Mouse (Mus musculus): Measurements from ENCODE around the gene Smim24. TPM values are rescaled to one million over a fixed set of nuclear protein-coding genes. Genes with fewer than 3 reads are reported as not detected.

Smim24 gene
- polyA plus RNA-seq, 1 experiment from 2014 or later = 1.2 TPM

- Histone ChIP-seq H3K9me3 (ENCODE audit: control insufficient read depth, low read length) (no peaks in the 10 kb centered on the region), H3K4me2 (ENCODE audit: low read length) (peak overlapping the region; percentile 24), H3K27ac (replicated peaks; ENCODE audit: low read depth, low read length) (peak overlapping the region; percentile 80), H3K27me3 (ENCODE audit: control insufficient read depth, insufficient read depth, low read length) (peaks cover 2% of the 10 kb centered on the region; the same call in 1 of the 2 replicates), H3K4me1 (ENCODE audit: control insufficient read depth, insufficient read depth, low read length) (peaks cover 32% of the 10 kb centered on the region), H3K36me3 (ENCODE audit: control insufficient read depth, insufficient read depth, low read length) (peaks cover 33% of the 10 kb centered on the region), H3K4me3 (replicated peaks; ENCODE audit: low read depth, low read length) (no peak overlapping the region), H3K9ac (replicated peaks; ENCODE audit: low read length) (no peak overlapping the region)
- WGBS = 6% methylated on average over 18 of the region's 18 CpGs
- peak; percentile 81 for DNase-seq
- peak; percentile 62 for ATAC-seq (ENCODE audit: low FRiP score, low TSS enrichment)
Measured at GRCm38 (mm10) chr10:81401521-81402226, 8.8 kb downstream of the Smim24 start.

GRCm38 (mm10) chr10:81402227-81402765 lies 9.4 kb downstream of the Smim24 start:
- DNase-seq (no peak), ATAC-seq (ENCODE audit: low FRiP score, low TSS enrichment) (0 out of 2 replicates have a peak, but pooled peaks have one; percentile 1)
- H3K9ac ChIP-seq (replicated peaks; ENCODE audit: low read length) = peak overlapping the region; percentile 26; the same call in 1 of the 2 replicates
- 11% methylated on average over 7 of the region's 7 CpGs for WGBS
- no peaks in the 10 kb centered on the region for H3K9me3 ChIP-seq (ENCODE audit: control insufficient read depth, low read length)
- peaks cover 38% of the 10 kb centered on the region for H3K4me1 ChIP-seq (ENCODE audit: control insufficient read depth, insufficient read depth, low read length)
- peak overlapping the region; percentile 24 for H3K4me2 ChIP-seq (ENCODE audit: low read length)
- H3K27me3 ChIP-seq (ENCODE audit: control insufficient read depth, insufficient read depth, low read length) = peaks cover 8% of the 10 kb centered on the region; the same call in 1 of the 2 replicates
- H3K4me3 ChIP-seq (replicated peaks; ENCODE audit: low read depth, low read length) = no peak overlapping the region
- H3K27ac ChIP-seq (replicated peaks; ENCODE audit: low read depth, low read length) = peak overlapping the region; percentile 80
- peaks cover 39% of the 10 kb centered on the region for H3K36me3 ChIP-seq (ENCODE audit: control insufficient read depth, insufficient read depth, low read length)

- peak; percentile 21; the same call in 1 of the 2 replicates for ATAC-seq (ENCODE audit: low FRiP score, low TSS enrichment)
- 36% methylated on average over 10 of the region's 10 CpGs for WGBS
- no peak overlapping the region for H3K4me2 ChIP-seq (ENCODE audit: low read length)
- peaks cover 49% of the 10 kb centered on the region for H3K36me3 ChIP-seq (ENCODE audit: control insufficient read depth, insufficient read depth, low read length)
- no peaks in the 10 kb centered on the region for H3K9me3 ChIP-seq (ENCODE audit: control insufficient read depth, low read length)
- peaks cover 16% of the 10 kb centered on the region; the same call in 1 of the 2 replicates for H3K27me3 ChIP-seq (ENCODE audit: control insufficient read depth, insufficient read depth, low read length)
- no peak overlapping the region for H3K9ac ChIP-seq (replicated peaks; ENCODE audit: low read length)
- H3K4me1 ChIP-seq (ENCODE audit: control insufficient read depth, insufficient read depth, low read length) = peaks cover 44% of the 10 kb centered on the region
- H3K4me3 ChIP-seq (replicated peaks; ENCODE audit: low read depth, low read length) = no peak overlapping the region
- peak; percentile 68 for DNase-seq
- peak overlapping the region; percentile 80 for H3K27ac ChIP-seq (replicated peaks; ENCODE audit: low read depth, low read length)
Measured at GRCm38 (mm10) chr10:81403511-81403910, 10.7 kb downstream of the Smim24 start.

DNA sequence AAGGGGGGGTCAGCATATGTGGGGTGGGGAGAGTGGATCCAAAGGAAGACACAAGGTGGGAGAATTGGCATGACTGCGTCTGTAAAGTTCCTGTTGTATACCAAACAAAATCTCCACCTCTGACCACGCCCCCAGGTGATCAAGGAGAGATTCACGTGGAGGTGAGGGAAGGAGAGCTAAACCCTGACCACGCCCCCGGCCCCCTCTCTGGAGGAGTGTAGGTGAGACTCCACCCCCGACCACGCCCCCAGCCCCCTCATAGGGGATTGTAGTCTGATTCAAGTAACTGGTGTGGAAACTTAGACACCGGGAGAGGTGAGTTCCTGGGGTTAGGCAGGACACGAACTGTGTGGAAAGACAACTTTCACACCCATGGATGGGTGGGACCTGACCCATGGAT lies 11.2 kb downstream of the Smim24 start:
- H3K27me3 ChIP-seq (ENCODE audit: control insufficient read depth, insufficient read depth, low read length) = peaks cover 18% of the 10 kb centered on the region; the same call in 1 of the 2 replicates
- H3K27ac ChIP-seq (replicated peaks; ENCODE audit: low read depth, low read length) = 0 out of 2 replicates have a peak overlapping the region, but pooled peaks have one; percentile 5
- no peak for ATAC-seq (ENCODE audit: low FRiP score, low TSS enrichment)
- peaks cover 44% of the 10 kb centered on the region for H3K4me1 ChIP-seq (ENCODE audit: control insufficient read depth, insufficient read depth, low read length)
- no peaks in the 10 kb centered on the region for H3K9me3 ChIP-seq (ENCODE audit: control insufficient read depth, low read length)
- H3K4me3 ChIP-seq (replicated peaks; ENCODE audit: low read depth, low read length) = no peak overlapping the region
- H3K36me3 ChIP-seq (ENCODE audit: control insufficient read depth, insufficient read depth, low read length) = peaks cover 49% of the 10 kb centered on the region
- H3K9ac ChIP-seq (replicated peaks; ENCODE audit: low read length) = no peak overlapping the region
- no peak overlapping the region for H3K4me2 ChIP-seq (ENCODE audit: low read length)
- no peak for DNase-seq
- WGBS = 29% methylated on average over 9 of the region's 9 CpGs

DNA sequence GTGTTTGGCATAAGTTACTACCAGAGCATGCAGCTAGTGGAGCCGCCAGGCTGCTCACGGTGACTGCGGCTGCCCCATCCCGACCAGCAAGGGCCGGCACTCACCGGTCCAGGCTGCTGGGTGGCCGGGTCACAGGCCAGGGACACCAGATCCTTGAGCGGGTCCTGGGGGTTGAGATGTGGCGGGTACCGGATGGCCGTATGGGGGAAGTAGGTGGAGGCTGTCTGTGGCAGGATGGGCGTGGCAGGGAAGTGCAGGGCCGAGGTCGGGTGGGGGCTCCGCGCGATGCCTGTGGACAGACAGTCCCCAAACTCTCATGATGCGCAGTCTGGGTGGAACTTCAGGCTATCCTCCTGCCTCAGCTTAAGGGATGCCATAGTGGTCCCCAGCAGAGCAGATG lies 11.9 kb downstream of the Smim24 start:
- no peak for ATAC-seq (ENCODE audit: low FRiP score, low TSS enrichment)
- Histone ChIP-seq H3K4me3 (replicated peaks; ENCODE audit: low read depth, low read length) (no peak overlapping the region), H3K27me3 (ENCODE audit: control insufficient read depth, insufficient read depth, low read length) (peaks cover 18% of the 10 kb centered on the region; the same call in 1 of the 2 replicates), H3K36me3 (ENCODE audit: control insufficient read depth, insufficient read depth, low read length) (peaks cover 43% of the 10 kb centered on the region), H3K4me2 (ENCODE audit: low read length) (no peak overlapping the region), H3K4me1 (ENCODE audit: control insufficient read depth, insufficient read depth, low read length) (peaks cover 44% of the 10 kb centered on the region), H3K9ac (replicated peaks; ENCODE audit: low read length) (no peak overlapping the region), H3K27ac (replicated peaks; ENCODE audit: low read depth, low read length) (no peak overlapping the region), H3K9me3 (ENCODE audit: control insufficient read depth, low read length) (no peaks in the 10 kb centered on the region)
- 68% methylated on average over 18 of the region's 18 CpGs for WGBS
- DNase-seq = no peak

DNA sequence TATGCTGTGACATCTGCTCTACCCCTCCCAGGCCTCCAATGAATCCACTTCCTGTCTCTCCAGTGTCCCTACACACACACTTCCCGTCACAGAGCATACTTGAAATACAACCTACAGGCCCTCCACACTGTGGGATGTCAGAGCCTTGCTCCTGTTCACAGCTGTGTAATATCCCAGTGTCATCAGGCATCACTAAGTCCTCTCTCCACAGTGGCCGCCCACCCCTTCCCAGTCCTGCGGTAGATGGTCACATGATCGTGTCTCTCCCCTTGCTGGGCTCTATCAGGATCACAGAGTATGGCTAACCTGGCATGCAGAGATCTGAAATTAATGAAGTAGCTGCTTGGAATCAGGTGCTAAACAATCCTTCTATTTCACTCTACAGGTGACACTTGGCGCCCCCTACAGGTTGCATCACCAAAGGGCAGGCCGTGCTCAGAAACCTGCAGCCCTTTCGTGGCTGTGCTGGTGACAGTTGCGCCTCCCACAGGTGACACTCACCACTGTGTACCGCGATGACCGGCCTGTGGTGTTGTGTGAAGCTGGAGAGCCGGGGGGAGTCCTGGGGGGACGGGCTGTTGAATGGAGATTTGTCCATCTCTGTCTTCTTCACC lies 12.8 kb downstream of the Smim24 start:
- Histone ChIP-seq H3K4me1 (ENCODE audit: control insufficient read depth, insufficient read depth, low read length) (peaks cover 44% of the 10 kb centered on the region), H3K27ac (replicated peaks; ENCODE audit: low read depth, low read length) (no peak overlapping the region), H3K27me3 (ENCODE audit: control insufficient read depth, insufficient read depth, low read length) (peaks cover 18% of the 10 kb centered on the region; the same call in 1 of the 2 replicates), H3K36me3 (ENCODE audit: control insufficient read depth, insufficient read depth, low read length) (peaks cover 35% of the 10 kb centered on the region), H3K9ac (replicated peaks; ENCODE audit: low read length) (no peak overlapping the region), H3K9me3 (ENCODE audit: control insufficient read depth, low read length) (no peaks in the 10 kb centered on the region), H3K4me3 (replicated peaks; ENCODE audit: low read depth, low read length) (no peak overlapping the region), H3K4me2 (ENCODE audit: low read length) (no peak overlapping the region)
- ATAC-seq (ENCODE audit: low FRiP score, low TSS enrichment) (no peak), DNase-seq (peak; percentile 58)
- 49% methylated on average over 13 of the region's 13 CpGs for WGBS

DNA sequence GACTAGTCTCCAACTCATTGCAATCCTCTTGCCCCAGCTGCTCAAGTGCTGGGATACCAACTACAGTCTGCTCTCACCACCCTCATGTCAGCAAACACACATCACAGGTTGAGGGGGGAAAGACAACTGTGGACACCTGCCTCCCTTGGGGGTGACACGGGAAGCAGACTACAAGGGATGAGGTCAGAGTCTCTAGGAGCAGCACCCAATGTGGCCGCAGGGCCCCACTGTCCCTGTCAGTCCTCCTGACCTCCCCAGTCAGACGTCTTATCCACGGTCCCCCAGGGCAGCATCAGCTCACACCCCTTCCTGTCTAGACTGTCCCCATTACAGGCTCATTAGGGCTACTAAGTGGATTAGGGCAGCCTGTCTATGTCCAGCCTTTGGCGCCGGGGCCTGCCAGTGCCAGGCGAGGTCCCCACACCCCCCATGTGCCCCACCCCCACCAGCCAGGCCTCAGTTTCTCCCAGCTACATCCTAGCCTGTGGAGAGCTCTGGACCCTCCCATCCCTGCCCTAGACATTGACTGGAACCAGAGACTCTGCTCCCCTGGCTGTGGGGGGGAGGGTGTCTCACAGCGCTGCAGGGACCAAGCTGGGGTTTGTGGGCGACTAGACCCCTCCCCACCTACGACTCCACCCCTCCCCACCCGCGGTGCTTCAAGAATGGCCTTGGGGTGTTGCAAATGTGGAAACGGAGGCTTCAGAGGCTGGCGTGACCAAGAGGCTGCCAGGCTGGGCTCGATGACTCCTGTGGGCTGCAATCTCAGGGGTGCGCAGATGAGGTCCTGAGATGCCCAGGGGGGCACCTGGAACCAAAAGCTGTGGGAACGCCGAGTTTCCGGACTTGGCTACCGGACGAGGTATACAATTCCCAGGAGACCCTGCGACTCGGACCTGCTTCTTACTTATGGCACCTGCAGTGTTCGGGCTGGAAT lies 13.9 kb downstream of the Smim24 start:
- Histone ChIP-seq H3K4me3 (replicated peaks; ENCODE audit: low read depth, low read length) (no peak overlapping the region), H3K9me3 (ENCODE audit: control insufficient read depth, low read length) (no peaks in the 10 kb centered on the region), H3K27ac (replicated peaks; ENCODE audit: low read depth, low read length) (no peak overlapping the region), H3K36me3 (ENCODE audit: control insufficient read depth, insufficient read depth, low read length) (peaks cover 35% of the 10 kb centered on the region), H3K9ac (replicated peaks; ENCODE audit: low read length) (no peak overlapping the region), H3K27me3 (ENCODE audit: control insufficient read depth, insufficient read depth, low read length) (peaks cover 18% of the 10 kb centered on the region; the same call in 1 of the 2 replicates), H3K4me2 (ENCODE audit: low read length) (peak overlapping the region; percentile 34), H3K4me1 (ENCODE audit: control insufficient read depth, insufficient read depth, low read length) (peaks cover 37% of the 10 kb centered on the region)
- DNase-seq (no peak), ATAC-seq (ENCODE audit: low FRiP score, low TSS enrichment) (no peak)
- 22% methylated on average over 24 of the region's 24 CpGs for WGBS
